Mouse (Mus musculus): ENCODE data around the gene Gpr152.

Gene Gpr152

GRCm38 (mm10) chr19:4171393-4172290, 32.1 kb downstream of the Gpr152 start:
- peak; percentile 53 for DNase-seq (ENCODE audit: low read depth)

- DNase-seq (ENCODE audit: low read depth) = no peak
These were observed 33.3 kb downstream of the Gpr152 start for GRCm38 (mm10) chr19:4172925-4173324.

GRCm38 (mm10) chr19:4175368-4175947, 35.9 kb downstream of the Gpr152 start, which contains the start of gene Carns1:
Carns1 (minus strand) TSS chr19:4175479.
- DNase-seq (ENCODE audit: low read depth) = peak; percentile 57

GRCm38 (mm10) chr19:4180411-4180810, 40.8 kb downstream of the Gpr152 start:
- no peak for DNase-seq (ENCODE audit: low read depth)

GRCm38 (mm10) chr19:4181892-4182291, 42.3 kb downstream of the Gpr152 start:
- peak; percentile 83 for DNase-seq (ENCODE audit: low read depth)

- DNase-seq (ENCODE audit: low read depth) = no peak
These were observed 44.1 kb downstream of the Gpr152 start for GRCm38 (mm10) chr19:4183689-4184088.

GRCm38 (mm10) chr19:4184976-4185975, 45.7 kb downstream of the Gpr152 start:
- no peak for DNase-seq (ENCODE audit: low read depth)

GRCm38 (mm10) chr19:4187303-4187702, 47.7 kb downstream of the Gpr152 start:
- DNase-seq (ENCODE audit: low read depth) = no peak

- no peak for DNase-seq (ENCODE audit: low read depth)
These were observed 49.5 kb downstream of the Gpr152 start for GRCm38 (mm10) chr19:4189051-4189620.

- DNase-seq (ENCODE audit: low read depth) = no peak
These were observed 51.3 kb downstream of the Gpr152 start, which contains the start of gene Tbc1d10c for GRCm38 (mm10) chr19:4190831-4191334. Tbc1d10c (minus strand) TSS chr19:4191284.

- peak; percentile 99 for DNase-seq (ENCODE audit: low read depth)
These were observed 52.1 kb downstream of the Gpr152 start, which contains the start of gene Ppp1ca for GRCm38 (mm10) chr19:4191528-4192250. Ppp1ca (plus strand) TSS chr19:4192065.

GRCm38 (mm10) chr19:4192251-4192985, 52.8 kb downstream of the Gpr152 start:
- peak; percentile 57 for DNase-seq (ENCODE audit: low read depth)

GRCm38 (mm10) chr19:4193129-4193528, 53.5 kb downstream of the Gpr152 start:
- no peak for DNase-seq (ENCODE audit: low read depth)

- DNase-seq (ENCODE audit: low read depth) = peak; percentile 27
These were observed 54.6 kb downstream of the Gpr152 start for GRCm38 (mm10) chr19:4194021-4194724.

- DNase-seq (ENCODE audit: low read depth) = no peak
These were observed 55.4 kb downstream of the Gpr152 start for GRCm38 (mm10) chr19:4194776-4195650.
